Mouse (Mus musculus): Measurements from ENCODE around the gene Enpp1. TPM values are rescaled to one million over a fixed set of nuclear protein-coding genes. Genes with fewer than 3 reads are reported as not detected.

Enpp1 gene
- polyA plus RNA-seq, 1 experiment = 26.9 TPM

GRCm38 (mm10) chr10:24677681-24678080 lies 34.3 kb downstream of the Enpp1 start:
- Histone ChIP-seq H3K4me3 (ENCODE audit: insufficient read depth, low read length) (no peak overlapping the region), H3K4me1 (ENCODE audit: control insufficient read depth, insufficient read depth, low read length) (no peaks in the 10 kb centered on the region), H3K27ac (ENCODE audit: insufficient read depth, low read length) (no peak overlapping the region)
- TF ChIP-seq CTCF (IDR thresholded peaks at IDR 0.05; ENCODE audit: borderline replicate concordance, insufficient read depth, low read length) = no peak
- no peak for TF ChIP-seq POLR2A (IDR thresholded peaks at IDR 0.05; ENCODE audit: low read depth, low read length)

GRCm38 (mm10) chr10:24674261-24674660 lies 37.7 kb downstream of the Enpp1 start:
- Histone ChIP-seq H3K4me1 (ENCODE audit: control insufficient read depth, insufficient read depth, low read length) (no peaks in the 10 kb centered on the region), H3K27ac (ENCODE audit: insufficient read depth, low read length) (no peak overlapping the region), H3K4me3 (ENCODE audit: insufficient read depth, low read length) (no peak overlapping the region)
- TF ChIP-seq POLR2A (IDR thresholded peaks at IDR 0.05; ENCODE audit: low read depth, low read length) = no peak
- TF ChIP-seq CTCF (IDR thresholded peaks at IDR 0.05; ENCODE audit: borderline replicate concordance, insufficient read depth, low read length) = no peak

- H3K4me1 ChIP-seq (ENCODE audit: control insufficient read depth, insufficient read depth, low read length) = no peaks in the 10 kb centered on the region
- no peak overlapping the region for H3K27ac ChIP-seq (ENCODE audit: insufficient read depth, low read length)
- H3K4me3 ChIP-seq (ENCODE audit: insufficient read depth, low read length) = no peak overlapping the region
- TF ChIP-seq CTCF (IDR thresholded peaks at IDR 0.05; ENCODE audit: borderline replicate concordance, insufficient read depth, low read length) (no peak), POLR2A (IDR thresholded peaks at IDR 0.05; ENCODE audit: low read depth, low read length) (no peak)
Measured at GRCm38 (mm10) chr10:24672948-24673347, 39.0 kb downstream of the Enpp1 start.

- no peak for TF ChIP-seq POLR2A (IDR thresholded peaks at IDR 0.05; ENCODE audit: low read depth, low read length)
- TF ChIP-seq CTCF (IDR thresholded peaks at IDR 0.05; ENCODE audit: borderline replicate concordance, insufficient read depth, low read length) = no peak
- H3K4me1 ChIP-seq (ENCODE audit: control insufficient read depth, insufficient read depth, low read length) = no peaks in the 10 kb centered on the region
- H3K4me3 ChIP-seq (ENCODE audit: insufficient read depth, low read length) = no peak overlapping the region
- no peak overlapping the region for H3K27ac ChIP-seq (ENCODE audit: insufficient read depth, low read length)
Measured at GRCm38 (mm10) chr10:24670548-24670947, 41.4 kb downstream of the Enpp1 start.

- Histone ChIP-seq H3K27ac (ENCODE audit: insufficient read depth, low read length) (no peak overlapping the region), H3K4me1 (ENCODE audit: control insufficient read depth, insufficient read depth, low read length) (no peaks in the 10 kb centered on the region), H3K4me3 (ENCODE audit: insufficient read depth, low read length) (no peak overlapping the region)
- TF ChIP-seq CTCF (IDR thresholded peaks at IDR 0.05; ENCODE audit: borderline replicate concordance, insufficient read depth, low read length) (no peak), POLR2A (IDR thresholded peaks at IDR 0.05; ENCODE audit: low read depth, low read length) (no peak)
Measured at GRCm38 (mm10) chr10:24650990-24651569, 60.9 kb downstream of the Enpp1 start.

GRCm38 (mm10) chr10:24647996-24648738 lies 63.8 kb downstream of the Enpp1 start:
- no peak overlapping the region for H3K4me3 ChIP-seq (ENCODE audit: insufficient read depth, low read length)
- no peaks in the 10 kb centered on the region for H3K4me1 ChIP-seq (ENCODE audit: control insufficient read depth, insufficient read depth, low read length)
- no peak for TF ChIP-seq POLR2A (IDR thresholded peaks at IDR 0.05; ENCODE audit: low read depth, low read length)
- no peak for TF ChIP-seq CTCF (IDR thresholded peaks at IDR 0.05; ENCODE audit: borderline replicate concordance, insufficient read depth, low read length)
- no peak overlapping the region for H3K27ac ChIP-seq (ENCODE audit: insufficient read depth, low read length)

GRCm38 (mm10) chr10:24645169-24645568 lies 66.8 kb downstream of the Enpp1 start:
- Histone ChIP-seq H3K4me1 (ENCODE audit: control insufficient read depth, insufficient read depth, low read length) (no peaks in the 10 kb centered on the region), H3K27ac (ENCODE audit: insufficient read depth, low read length) (no peak overlapping the region), H3K4me3 (ENCODE audit: insufficient read depth, low read length) (no peak overlapping the region)
- TF ChIP-seq CTCF (IDR thresholded peaks at IDR 0.05; ENCODE audit: borderline replicate concordance, insufficient read depth, low read length) = no peak
- TF ChIP-seq POLR2A (IDR thresholded peaks at IDR 0.05; ENCODE audit: low read depth, low read length) = no peak

- TF ChIP-seq CTCF (IDR thresholded peaks at IDR 0.05; ENCODE audit: borderline replicate concordance, insufficient read depth, low read length) = no peak
- TF ChIP-seq POLR2A (IDR thresholded peaks at IDR 0.05; ENCODE audit: low read depth, low read length) = no peak
- no peak overlapping the region for H3K27ac ChIP-seq (ENCODE audit: insufficient read depth, low read length)
- no peak overlapping the region for H3K4me3 ChIP-seq (ENCODE audit: insufficient read depth, low read length)
- peaks cover 3% of the 10 kb centered on the region; the same call in 1 of the 2 replicates for H3K4me1 ChIP-seq (ENCODE audit: control insufficient read depth, insufficient read depth, low read length)
Measured at GRCm38 (mm10) chr10:24642796-24643580, 69.0 kb downstream of the Enpp1 start.

- no peak for TF ChIP-seq CTCF (IDR thresholded peaks at IDR 0.05; ENCODE audit: borderline replicate concordance, insufficient read depth, low read length)
- TF ChIP-seq POLR2A (IDR thresholded peaks at IDR 0.05; ENCODE audit: low read depth, low read length) = no peak
- Histone ChIP-seq H3K4me1 (ENCODE audit: control insufficient read depth, insufficient read depth, low read length) (peaks cover 3% of the 10 kb centered on the region; the same call in 1 of the 2 replicates), H3K27ac (ENCODE audit: insufficient read depth, low read length) (no peak overlapping the region), H3K4me3 (ENCODE audit: insufficient read depth, low read length) (no peak overlapping the region)
Measured at GRCm38 (mm10) chr10:24641416-24642140, 70.4 kb downstream of the Enpp1 start.

All from embryonic fibroblast, embryonic 13.5 days (primary cell).